In the genomic region with DNA sequence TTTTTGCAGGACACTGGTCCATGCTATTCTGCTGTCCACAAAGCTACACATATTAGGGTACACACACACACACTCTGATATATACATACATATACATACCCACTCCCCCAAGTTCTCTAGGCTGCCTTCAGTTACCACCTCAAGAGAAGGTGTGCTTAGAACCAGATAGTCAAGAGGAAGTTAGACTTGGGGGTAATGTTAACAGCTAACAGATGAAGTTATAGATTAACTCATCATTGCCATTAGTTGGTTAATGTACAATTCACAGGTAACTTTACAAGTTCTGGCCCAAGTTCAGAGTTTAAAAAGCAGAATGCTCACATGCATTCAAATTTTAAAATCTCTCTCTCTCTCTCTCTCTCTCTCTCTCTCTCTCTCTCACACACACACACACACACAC, we compare ENCODE assay signal across 18 mouse cellular contexts. TPM values are rescaled to one million over a fixed set of nuclear protein-coding genes. Genes with fewer than 3 reads are reported as not detected.
A peak's percentile ranks its signal among the peaks of the same experiment; 100 is the strongest.
DNase-seq lines count a peak whose midpoint lies in the region; ATAC-seq and TF ChIP-seq lines count a peak whose summit lies in the region.
"Had no signal": no experiment of that assay in that cellular context is flagged by ENCODE, and none has a peak within 500 bp of the region (broad histone marks: within the 10 kb centered on the region; RNA-seq: fewer than 3 reads in every experiment).

No protein-coding gene starts in this region.

- H3K4me1 ChIP-seq in kidney, adult 2 months (ENCODE audit: control insufficient read depth, insufficient read depth, low read length): peaks cover 7% of the 10 kb centered on the region; the same call in 1 of the 2 replicates
- H3K4me1 ChIP-seq in kidney, embryonic 16.5 days (ENCODE audit: insufficient read depth, low read length): peaks cover 12% of the 10 kb centered on the region; the same call in 1 of the 2 replicates
- no peaks in the 10 kb centered on the region for H3K4me1 ChIP-seq in midbrain, embryonic 11.5 days (ENCODE audit: control insufficient read depth, insufficient read depth, low read length)
- H3K4me1 ChIP-seq in midbrain, embryonic 16.5 days (ENCODE audit: control insufficient read depth, insufficient read depth, low read length): no peaks in the 10 kb centered on the region
- H3K4me1 ChIP-seq: forebrain, embryonic 13.5 days; hindbrain, embryonic 10.5 days had no signal

- H3K9ac ChIP-seq in kidney, embryonic 16.5 days (replicated peaks; ENCODE audit: low read length): no peak overlapping the region
- no peak overlapping the region for H3K9ac ChIP-seq in midbrain, embryonic 11.5 days (ENCODE audit: low read length)
- H3K9ac ChIP-seq in midbrain, embryonic 16.5 days (ENCODE audit: low read depth, low read length): no peak overlapping the region
- H3K9ac ChIP-seq: forebrain, embryonic 13.5 days; forebrain, postnatal 0 days; heart, embryonic 12.5 days had no signal

- H3K4me2 ChIP-seq in kidney, embryonic 16.5 days (replicated peaks; ENCODE audit: low read depth, low read length): no peak overlapping the region
- H3K4me2 ChIP-seq in midbrain, embryonic 11.5 days: no peak overlapping the region
- H3K4me2 ChIP-seq in midbrain, embryonic 16.5 days (ENCODE audit: low read length): no peak overlapping the region
- H3K4me2 ChIP-seq: forebrain, embryonic 13.5 days; heart, embryonic 12.5 days had no signal

- peak; percentile 82 for DNase-seq in kidney, adult 2 months
- no peak for DNase-seq in kidney, postnatal 10 days
- no peak for DNase-seq in kidney, postnatal 4 days
- DNase-seq in midbrain, embryonic 11.5 days (ENCODE audit: low spot score, missing footprints): peak; percentile 23
- no peak for DNase-seq in MN1 (ENCODE audit: low spot score)
- DNase-seq: adrenal gland, adult 8-10 months; adrenal gland, postnatal 36 days; cerebellum, adult 2 months; cerebellum, postnatal 10 days; forebrain, postnatal 0 days; gastrocnemius, adult 2 months; gastrocnemius, postnatal 25 days had no signal

- no peaks in the 10 kb centered on the region for H3K9me3 ChIP-seq in kidney, embryonic 16.5 days (ENCODE audit: low read length)
- H3K9me3 ChIP-seq in midbrain, embryonic 11.5 days (ENCODE audit: control insufficient read depth, low read length): no peaks in the 10 kb centered on the region
- no peaks in the 10 kb centered on the region for H3K9me3 ChIP-seq in midbrain, embryonic 16.5 days (replicated peaks; ENCODE audit: control insufficient read depth, low read length, poor library complexity, severe bottlenecking)
- H3K9me3 ChIP-seq: embryonic facial prominence, embryonic 10.5 days; forebrain, embryonic 13.5 days; heart, embryonic 12.5 days; hindbrain, embryonic 10.5 days had no signal

- TF ChIP-seq POLR2A in kidney, adult 2 months (IDR thresholded peaks at IDR 0.05; ENCODE audit: low read depth, low read length): no peak

- no peak overlapping the region for H3K4me3 ChIP-seq in kidney, adult 2 months (ENCODE audit: insufficient read depth, low read depth, low read length)
- H3K4me3 ChIP-seq in kidney, embryonic 16.5 days (ENCODE audit: low read length): no peak overlapping the region
- no peak overlapping the region for H3K4me3 ChIP-seq in midbrain, embryonic 11.5 days (ENCODE audit: low read depth, low read length)
- no peak overlapping the region for H3K4me3 ChIP-seq in midbrain, embryonic 16.5 days (ENCODE audit: low read depth, low read length)
- H3K4me3 ChIP-seq: embryonic facial prominence, embryonic 10.5 days; forebrain, embryonic 13.5 days; gastrocnemius, adult 2 months; heart, embryonic 12.5 days; hindbrain, embryonic 10.5 days had no signal

- TF ChIP-seq CTCF in kidney, adult 2 months (conservative IDR thresholded peaks at IDR 0.05; ENCODE audit: insufficient read depth, insufficient read length, low read depth, low read length): no peak

- ATAC-seq in kidney, embryonic 16.5 days (ENCODE audit: low FRiP score, low TSS enrichment): no peak
- ATAC-seq in midbrain, embryonic 11.5 days (ENCODE audit: low FRiP score): no peak
- ATAC-seq in midbrain, embryonic 16.5 days: no peak
- ATAC-seq: forebrain, embryonic 13.5 days; forebrain, postnatal 0 days had no signal

- H3K27me3 ChIP-seq in kidney, adult 2 months (replicated peaks; ENCODE audit: control insufficient read depth, insufficient read depth, low read length): no peaks in the 10 kb centered on the region
- no peaks in the 10 kb centered on the region for H3K27me3 ChIP-seq in kidney, embryonic 16.5 days (ENCODE audit: insufficient read depth, low read length)
- no peaks in the 10 kb centered on the region for H3K27me3 ChIP-seq in midbrain, embryonic 11.5 days (ENCODE audit: control insufficient read depth, insufficient read depth, low read length)
- no peaks in the 10 kb centered on the region for H3K27me3 ChIP-seq in midbrain, embryonic 16.5 days (ENCODE audit: control insufficient read depth, insufficient read depth, low read depth, low read length)
- H3K27me3 ChIP-seq: forebrain, embryonic 13.5 days; heart, embryonic 12.5 days had no signal

- peak overlapping the region; percentile 74 for H3K27ac ChIP-seq in kidney, adult 2 months (ENCODE audit: insufficient read depth, low read depth, low read length)
- H3K27ac ChIP-seq in kidney, embryonic 16.5 days (ENCODE audit: low read length): peak overlapping the region; percentile 89
- H3K27ac ChIP-seq in midbrain, embryonic 11.5 days (ENCODE audit: low read depth, low read length): no peak overlapping the region
- H3K27ac ChIP-seq in midbrain, embryonic 16.5 days (ENCODE audit: low read length): no peak overlapping the region
- H3K27ac ChIP-seq: embryonic facial prominence, embryonic 10.5 days; forebrain, embryonic 13.5 days; gastrocnemius, adult 2 months; hindbrain, embryonic 10.5 days had no signal

- H3K36me3 ChIP-seq in kidney, adult 2 months (ENCODE audit: control insufficient read depth, insufficient read depth, low read length): no peaks in the 10 kb centered on the region
- H3K36me3 ChIP-seq in kidney, embryonic 16.5 days (ENCODE audit: insufficient read depth, low read length): no peaks in the 10 kb centered on the region
- no peaks in the 10 kb centered on the region for H3K36me3 ChIP-seq in midbrain, embryonic 11.5 days (ENCODE audit: control insufficient read depth, insufficient read depth, low read length)
- H3K36me3 ChIP-seq in midbrain, embryonic 16.5 days (ENCODE audit: control insufficient read depth, insufficient read depth, low read length): no peaks in the 10 kb centered on the region
- H3K36me3 ChIP-seq: heart, embryonic 12.5 days had no signal

RNA-seq across cellular contexts. Expression of gene Kremen1, which starts 44.7 kb away (rescaled TPM):
- 21.6 and 22.7 TPM in 2 replicates for polyA plus RNA-seq in kidney, adult 2 months (2012; rRNA removed)
- polyA plus RNA-seq in kidney, embryonic 16.5 days (2015; fragmentation: Nextera tagmentation; extraction: Ambion mirVana): 25.9 and 27.5 TPM in 2 replicates
- 4.9 and 6.9 TPM in 2 replicates for polyA plus RNA-seq in midbrain, embryonic 11.5 days (2014; fragmentation: Nextera tagmentation; extraction: Ambion mirVana)
- polyA plus RNA-seq in midbrain, embryonic 16.5 days (2015; fragmentation: Nextera tagmentation; extraction: Ambion mirVana): 4.0 and 4.8 TPM in 2 replicates

Comparison
In these comparisons a context has a peak if more than half of its experiments do, and no peak if none do; other contexts are left out.
1. DNase-seq: peak in kidney, adult 2 months (single experiment) and midbrain, embryonic 11.5 days (single experiment); none in kidney, postnatal 10 days (single experiment), kidney, postnatal 4 days (0 of 2) and MN1 (single experiment).
2. H3K27ac ChIP-seq: peak in kidney, adult 2 months (single experiment) and kidney, embryonic 16.5 days (single experiment); none in midbrain, embryonic 11.5 days (single experiment) and midbrain, embryonic 16.5 days (single experiment).